Mouse (Mus musculus) heart, adult 2 months (tissue): ENCODE measurements around the gene Pdk2.

Experiments used
- CTCF ChIP-seq: fragments of 200-600 bp; IDR thresholded peaks from 2 replicates; pipeline ENCODE4 v1.8.1; 2022; ENCODE audit warnings: antibody characterized with exemption, mild to moderate bottlenecking, moderate library complexity
- POLR2A ChIP-seq: fragments of 200-500 bp; IDR thresholded peaks from 2 replicates; pipeline ENCODE4 v1.6.1; 2011; ENCODE audit warnings: mild to moderate bottlenecking, low read depth, low read length, control low read depth; ENCODE audit not compliant: insufficient read depth

GRCm38 (mm10) chr11:94996984-94997383 lies 44.2 kb downstream of the Pdk2 start:
- no peak for TF ChIP-seq POLR2A
- TF ChIP-seq CTCF: no peak
